Mouse (Mus musculus) midbrain, embryonic 11.5 days (tissue): Measurements from ENCODE around the gene Hmgcl. TPM values are rescaled to one million over a fixed set of nuclear protein-coding genes. Genes with fewer than 3 reads are reported as not detected.
A peak's percentile ranks its signal among the peaks of the same experiment; 100 is the strongest.

ENCODE experiments used
- ATAC-seq: fragments of 200-750 bp; cut with Nextera tagmentation; 2 replicates; pipeline ENCODE4 v1.8.0; 2017; ENCODE audit warnings: moderate TSS enrichment, moderate library complexity; ENCODE audit not compliant: low FRiP score
- DNase-seq: peaks from one replicate; pipeline ENCODE4 v3.0.0; 2015; ENCODE audit warnings: low spot score; ENCODE audit errors: missing footprints
- H3K27ac ChIP-seq: fragments of 300-500 bp; sonication (generic); 2 replicates; pipeline ENCODE4 v1.5.1; 2014; ENCODE audit warnings: low read depth, low read length
- H3K27me3 ChIP-seq: fragments of 300-500 bp; sonication (generic); 2 replicates; pipeline ENCODE4 v1.6.1; 2014; ENCODE audit warnings: mild to moderate bottlenecking, low read length, moderate library complexity, mixed read lengths; ENCODE audit not compliant: control insufficient read depth, insufficient read depth
- H3K36me3 ChIP-seq: fragments of 300-500 bp; sonication (generic); 2 replicates; pipeline ENCODE4 v1.6.1; 2014; ENCODE audit warnings: mild to moderate bottlenecking, low read length, moderate library complexity, mixed read lengths; ENCODE audit not compliant: control insufficient read depth, insufficient read depth
- H3K4me1 ChIP-seq: fragments of 300-500 bp; sonication (generic); 2 replicates; pipeline ENCODE4 v1.6.1; 2014; ENCODE audit warnings: low read length; ENCODE audit not compliant: control insufficient read depth, insufficient read depth
- H3K4me2 ChIP-seq: fragments of 300-500 bp; sonication (generic); 2 replicates; pipeline ENCODE4 v1.6.1; 2014; ENCODE audit warnings: mild to moderate bottlenecking, moderate library complexity
- H3K4me3 ChIP-seq: fragments of 300-500 bp; sonication (generic); 2 replicates; pipeline ENCODE4 v1.5.1; 2014; ENCODE audit warnings: low read depth, low read length
- H3K9ac ChIP-seq: fragments of 300-500 bp; sonication (generic); 2 replicates; pipeline ENCODE4 v1.6.1; 2014; ENCODE audit warnings: low read length
- H3K9me3 ChIP-seq: fragments of 300-500 bp; sonication (generic); 2 replicates; pipeline ENCODE4 v1.6.1; 2016; ENCODE audit warnings: low read length; ENCODE audit not compliant: control insufficient read depth
- WGBS: fragments of 180-500 bp; shearing (Covaris S2); extraction: QIAGEN DNeasy Blood & Tissue Kit; methylation state at CpG from one replicate; pipeline ENCODE4 v1.1.7; 2014; 5-methylcytosine and 5-hydroxymethylcytosine counted together
- polyA plus RNA-seq: library from polyadenylated mRNA; unstranded; fragments of >200 nt; fragmentation: Nextera tagmentation; extraction: Ambion mirVana; gene quantifications from 2 replicates; pipeline ENCODE4 v1.2.1, GENCODE M21; 2014

Hmgcl gene
- 55.1 and 62.9 TPM in 2 replicates for polyA plus RNA-seq

- peak; percentile 96 for ATAC-seq
- H3K27ac ChIP-seq: 0 out of 2 replicates have a peak within 1 kb of the TSS, but pooled peaks have one; percentile 12
Observed at GRCm38 (mm10) chr4:135946278-135946658, at the start of gene Hmgcl. Gene Hmgcl (plus strand): TSS chr4:135946448.

GRCm38 (mm10) chr4:135898380-135899049 lies 47.7 kb upstream of the Hmgcl start:
- no peak overlapping the region for H3K4me3 ChIP-seq
- WGBS: 84% methylated on average over 9 of the region's 9 CpGs

More at GRCm38 (mm10) chr4:135946278-135946658, at the start of gene Hmgcl:
- Histone ChIP-seq H3K4me2 (peak within 1 kb of the TSS; percentile 87), H3K36me3 (peaks cover under 1% of the 10 kb centered on the region; the same call in 1 of the 2 replicates), H3K9ac (peak within 1 kb of the TSS; percentile 72), H3K4me3 (peak within 1 kb of the TSS; percentile 80), H3K9me3 (no peaks in the 10 kb centered on the region), H3K27me3 (no peaks in the 10 kb centered on the region), H3K4me1 (peaks cover 7% of the 10 kb centered on the region)
- peak; percentile 98 for DNase-seq
- WGBS: under 1% methylated on average over 23 of the region's 23 CpGs

GRCm38 (mm10) chr4:135899050-135899448 lies 47.2 kb upstream of the Hmgcl start:
- DNase-seq (no peak), ATAC-seq (no peak)
- Histone ChIP-seq H3K4me3 (no peak overlapping the region), H3K27ac (no peak overlapping the region), H3K27me3 (no peaks in the 10 kb centered on the region), H3K9me3 (no peaks in the 10 kb centered on the region), H3K9ac (no peak overlapping the region), H3K36me3 (no peaks in the 10 kb centered on the region), H3K4me1 (no peaks in the 10 kb centered on the region), H3K4me2 (no peak overlapping the region)
- 84% methylated on average over 7 of the region's 7 CpGs for WGBS

More at GRCm38 (mm10) chr4:135898380-135899049, 47.7 kb upstream of the Hmgcl start:
- Histone ChIP-seq H3K4me1 (no peaks in the 10 kb centered on the region), H3K9ac (no peak overlapping the region), H3K36me3 (no peaks in the 10 kb centered on the region), H3K4me2 (no peak overlapping the region), H3K27ac (no peak overlapping the region), H3K9me3 (no peaks in the 10 kb centered on the region), H3K27me3 (no peaks in the 10 kb centered on the region)
- no peak for ATAC-seq
- DNase-seq: no peak

- no peak overlapping the region for H3K27ac ChIP-seq
- ATAC-seq: no peak
- 83% methylated on average over 5 of the region's 5 CpGs for WGBS
Observed at GRCm38 (mm10) chr4:135900008-135900407, 46.2 kb upstream of the Hmgcl start.

DNA sequence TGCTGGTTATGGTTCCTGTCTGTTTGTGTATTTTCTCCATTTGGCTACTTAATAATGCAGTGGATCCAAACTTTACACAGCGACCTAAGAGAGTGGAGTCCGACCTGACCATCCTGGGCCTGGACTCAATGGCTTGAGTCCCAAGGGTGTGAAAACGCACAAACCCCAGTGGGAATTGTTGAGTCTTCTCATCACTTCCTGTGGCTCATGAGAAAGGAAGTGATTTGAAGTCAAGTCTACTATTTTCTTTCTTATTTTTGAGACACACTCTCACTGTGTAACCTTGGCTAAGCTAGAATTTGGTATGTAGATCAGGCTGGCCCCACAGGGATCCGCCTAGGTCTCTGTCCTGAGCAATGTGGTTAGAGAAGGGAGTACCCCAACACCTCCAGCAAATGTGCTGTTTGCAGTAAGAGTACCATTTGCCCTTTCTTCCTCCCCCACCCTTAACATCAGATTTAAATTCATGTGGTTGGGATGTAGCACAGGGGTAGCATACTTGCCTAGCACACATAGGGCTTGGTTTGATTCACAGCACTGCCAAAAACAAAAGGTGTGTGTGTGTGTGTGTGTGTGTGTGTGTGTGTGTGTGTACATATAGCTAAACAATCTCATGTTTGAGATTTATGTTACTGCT lies 43.5 kb upstream of the Hmgcl start:
- Histone ChIP-seq H3K4me1 (no peaks in the 10 kb centered on the region), H3K27me3 (no peaks in the 10 kb centered on the region), H3K9ac (no peak overlapping the region), H3K36me3 (no peaks in the 10 kb centered on the region), H3K9me3 (no peaks in the 10 kb centered on the region), H3K4me3 (no peak overlapping the region), H3K4me2 (no peak overlapping the region), H3K27ac (no peak overlapping the region)
- WGBS: 84% methylated on average over 4 of the region's 4 CpGs
- no peak for DNase-seq
- ATAC-seq: no peak

More at GRCm38 (mm10) chr4:135900008-135900407, 46.2 kb upstream of the Hmgcl start:
- Histone ChIP-seq H3K4me2 (no peak overlapping the region), H3K4me1 (no peaks in the 10 kb centered on the region), H3K27me3 (no peaks in the 10 kb centered on the region), H3K36me3 (no peaks in the 10 kb centered on the region), H3K9me3 (no peaks in the 10 kb centered on the region), H3K4me3 (no peak overlapping the region), H3K9ac (no peak overlapping the region)
- DNase-seq: no peak

DNA sequence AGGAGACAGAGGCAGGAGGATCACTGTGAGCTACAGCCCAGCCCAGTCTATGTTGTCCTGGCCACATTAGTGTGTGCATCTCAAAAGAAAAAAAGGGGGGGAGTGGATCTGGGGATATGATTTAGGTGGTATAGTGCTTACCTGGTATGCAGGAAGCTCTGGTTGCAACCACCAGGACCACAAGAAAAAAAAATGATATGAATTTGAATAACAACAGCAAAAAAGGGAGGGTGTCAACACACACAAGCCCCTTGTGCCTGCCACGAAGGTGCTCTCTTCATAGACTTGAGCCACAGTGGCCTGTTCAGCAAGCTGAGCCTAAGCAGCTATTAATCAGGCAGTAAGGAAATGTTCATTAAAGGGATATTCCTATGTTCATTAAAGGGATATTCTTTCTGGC lies 41.4 kb upstream of the Hmgcl start:
- DNase-seq (no peak), ATAC-seq (no peak)
- Histone ChIP-seq H3K4me2 (no peak overlapping the region), H3K27ac (no peak overlapping the region), H3K9ac (no peak overlapping the region), H3K27me3 (no peaks in the 10 kb centered on the region), H3K9me3 (no peaks in the 10 kb centered on the region), H3K4me3 (no peak overlapping the region), H3K36me3 (no peaks in the 10 kb centered on the region), H3K4me1 (no peaks in the 10 kb centered on the region)
- WGBS: 62% methylated on average over 1 of the region's 1 CpGs

DNA sequence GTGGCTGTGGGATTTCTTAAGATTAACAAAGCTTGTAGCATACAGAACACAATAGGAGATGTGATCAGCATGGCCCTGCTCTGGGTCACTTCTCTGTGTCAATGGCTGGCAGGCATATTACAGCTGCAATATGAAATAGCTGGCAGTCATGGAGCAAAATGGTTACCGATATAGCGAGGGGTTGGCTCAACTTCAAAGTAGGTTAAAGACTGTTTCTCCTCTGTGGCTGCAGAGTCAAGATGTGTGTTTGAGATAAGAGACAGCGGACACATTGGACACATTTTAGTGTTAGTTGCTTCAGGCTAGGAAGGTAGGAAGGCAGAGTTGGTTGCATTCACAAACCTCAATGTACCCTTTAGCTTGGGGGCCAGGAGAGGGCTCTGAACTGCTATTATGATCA lies 39.6 kb upstream of the Hmgcl start:
- H3K36me3 ChIP-seq: no peaks in the 10 kb centered on the region
- no peak overlapping the region for H3K4me2 ChIP-seq
- H3K27me3 ChIP-seq: no peaks in the 10 kb centered on the region
- no peaks in the 10 kb centered on the region for H3K9me3 ChIP-seq
- ATAC-seq: no peak
- H3K27ac ChIP-seq: no peak overlapping the region
- H3K4me3 ChIP-seq: no peak overlapping the region
- no peak overlapping the region for H3K9ac ChIP-seq
- WGBS: 87% methylated on average over 3 of the region's 3 CpGs
- H3K4me1 ChIP-seq: no peaks in the 10 kb centered on the region
- DNase-seq: no peak

- Histone ChIP-seq H3K36me3 (no peaks in the 10 kb centered on the region), H3K4me2 (no peak overlapping the region), H3K9ac (no peak overlapping the region), H3K9me3 (no peaks in the 10 kb centered on the region), H3K4me3 (no peak overlapping the region), H3K27ac (no peak overlapping the region), H3K27me3 (no peaks in the 10 kb centered on the region), H3K4me1 (peaks cover 3% of the 10 kb centered on the region; the same call in 1 of the 2 replicates)
- DNase-seq: no peak
- WGBS: 78% methylated on average over 13 of the region's 13 CpGs
- ATAC-seq: no peak
Observed at GRCm38 (mm10) chr4:135909326-135910066, 36.8 kb upstream of the Hmgcl start.

DNA sequence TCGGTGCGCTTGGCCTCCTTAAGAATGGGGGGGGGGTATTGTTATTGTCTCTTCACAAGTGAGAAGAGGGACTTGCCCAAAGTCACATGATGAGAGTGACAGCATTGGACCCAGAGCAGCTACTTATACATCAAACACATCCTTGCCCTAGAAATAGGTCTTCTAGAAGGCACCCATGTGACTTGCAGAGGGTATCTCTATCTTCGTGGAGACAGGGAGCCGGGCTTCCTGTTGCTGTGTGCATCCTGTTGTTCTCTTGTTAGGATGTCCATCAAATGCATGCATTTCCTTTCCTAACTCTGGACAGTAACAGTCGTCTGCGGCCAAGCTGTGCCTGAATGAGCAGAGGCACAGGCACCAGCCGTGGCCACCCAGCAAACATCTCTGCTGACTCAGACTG lies 34.7 kb upstream of the Hmgcl start:
- Histone ChIP-seq H3K27me3 (no peaks in the 10 kb centered on the region), H3K36me3 (no peaks in the 10 kb centered on the region), H3K9ac (no peak overlapping the region), H3K4me1 (peaks cover 3% of the 10 kb centered on the region; the same call in 1 of the 2 replicates), H3K4me3 (no peak overlapping the region), H3K9me3 (no peaks in the 10 kb centered on the region), H3K27ac (no peak overlapping the region), H3K4me2 (no peak overlapping the region)
- DNase-seq: no peak
- 77% methylated on average over 7 of the region's 7 CpGs for WGBS
- ATAC-seq: no peak
